Mouse (Mus musculus) left cerebral cortex, postnatal 14 days (tissue): ENCODE data around the gene Ifit3b. TPM values are rescaled to one million over a fixed set of nuclear protein-coding genes. Genes with fewer than 3 reads are reported as not detected.
A peak's percentile ranks its signal among the peaks of the same experiment; 100 is the strongest.

Source experiments
- DNase-seq, 2 experiments: peaks; one replicate each; pipeline ENCODE4 v3.0.0; 2021 to 2022; ENCODE audit warnings: low spot score in 2 of 2, mixed read lengths in 1 of 2
- intact Hi-C: fragments of 180-260 bp; cut with DNase I; formaldehyde crosslinking; loops from one replicate; pipeline ENCODE4 v1.15.1; 2025
- total RNA-seq, 2 experiments: library from RNA; stranded (reverse); gene quantifications; 2 replicates each; pipeline ENCODE4 v1.2.3; 2021

Gene Ifit3b
- total RNA-seq, 2 experiments from 2014 or later = 1.2 to 1.3 TPM

GRCm38 (mm10) chr19:34662067-34662507, 54.3 kb downstream of the Ifit3b start:
- intact Hi-C loops = loop anchor here (5.0 kb wide), 2 partner anchors 420 to 1275 kb away; no protein-coding TSS in a partner anchor
- DNase-seq = peak; percentile 50 to 56

- intact Hi-C loops = loop anchor here (5.0 kb wide), 2 partner anchors 420 to 1275 kb away; no protein-coding TSS in a partner anchor
- DNase-seq = no peak
Observed at GRCm38 (mm10) chr19:34662740-34663139, 55.0 kb downstream of the Ifit3b start.

Other genes starting within 250 kb of the Ifit3b start
- gene Ch25h, start 132.8 kb upstream of the Ifit3b start, total RNA-seq = under 1 TPM; 0.59 to 0.89 TPM
- gene Lipa, start 80.5 kb upstream of the Ifit3b start, total RNA-seq = 10 to 100 TPM; 15.7 to 18.6 TPM
- 1 to 10 TPM; 7.7 TPM for gene Ifit2, start 57.3 kb upstream of the Ifit3b start, total RNA-seq
- 1 to 10 TPM; 1.5 to 2.1 TPM for gene Ifit3, start 24.4 kb upstream of the Ifit3b start, total RNA-seq
- gene Ifit1bl1, start 6.0 kb upstream of the Ifit3b start, total RNA-seq = 1 to 10 TPM; 1.6 to 2.2 TPM
- under 1 TPM; 0.27 to 0.53 TPM for gene Ifit1bl2, start 32.8 kb downstream of the Ifit3b start, total RNA-seq
- gene Ifit1, start 32.9 kb downstream of the Ifit3b start, total RNA-seq = under 1 TPM; 0.18 to 0.36 TPM
- gene Slc16a12, start 139.3 kb downstream of the Ifit3b start, total RNA-seq = 1 to 10 TPM; 2.1 to 5.4 TPM